Mouse (Mus musculus) myocyte (in vitro differentiated cells): ENCODE measurements around the gene Tbc1d16. TPM values are rescaled to one million over a fixed set of nuclear protein-coding genes. Genes with fewer than 3 reads are reported as not detected.

Source experiments
- H3K27me3 ChIP-seq: one replicate; pipeline ENCODE4 v1.6.1; 2011; ENCODE audit not compliant: control insufficient read depth, insufficient read depth, insufficient read length
- H3K36me3 ChIP-seq: one replicate; pipeline ENCODE4 v1.6.1; 2011; ENCODE audit not compliant: control insufficient read depth, insufficient read depth
- H3K4me2 ChIP-seq: one replicate; pipeline ENCODE4 v1.6.1; 2011; ENCODE audit warnings: low read depth, control low read depth
- H3K4me3 ChIP-seq: one replicate; pipeline ENCODE4 v1.5.1; 2011; ENCODE audit warnings: mild to moderate bottlenecking, control low read depth, moderate library complexity
- H3K79me2 ChIP-seq: one replicate; pipeline ENCODE4 v1.6.1; 2011; ENCODE audit not compliant: control insufficient read depth, insufficient read depth
- H3ac ChIP-seq: one replicate; pipeline ENCODE4 v1.6.1; 2011; ENCODE audit not compliant: control insufficient read depth, insufficient read length
- CEBPB ChIP-seq: IDR thresholded peaks from 2 replicates; pipeline ENCODE4 v1.6.1; 2011; ENCODE audit warnings: mild to moderate bottlenecking, moderate library complexity; ENCODE audit not compliant: poor library complexity, insufficient read depth, severe bottlenecking
- E2F4 ChIP-seq: IDR thresholded peaks from one replicate; pipeline ENCODE4 v1.6.1; 2011; ENCODE audit warnings: mild to moderate bottlenecking, control low read depth, moderate library complexity; ENCODE audit not compliant: insufficient read depth
- MAX ChIP-seq: IDR thresholded peaks from one replicate; pipeline ENCODE4 v1.6.1; 2011; ENCODE audit warnings: low read depth, mild to moderate bottlenecking, control low read depth
- MYOD1 ChIP-seq, 3 experiments: IDR thresholded peaks; one replicate each; pipeline ENCODE4 v1.6.1; 2011; ENCODE audit warnings: control low read depth in 2 of 3, low read depth in 2 of 3, mild to moderate bottlenecking in 2 of 3, moderate library complexity in 1 of 3; ENCODE audit not compliant: insufficient read length in 2 of 3, control insufficient read depth in 1 of 3
- MYOG ChIP-seq, 3 experiments: IDR thresholded peaks; one replicate each; pipeline ENCODE4 v1.6.1; 2011; ENCODE audit warnings: control low read depth in 2 of 3, low read depth in 2 of 3, mild to moderate bottlenecking in 2 of 3; ENCODE audit not compliant: insufficient read length in 2 of 3, control insufficient read depth in 1 of 3, insufficient read depth in 1 of 3
- POLR2A ChIP-seq: IDR thresholded peaks from one replicate; pipeline ENCODE4 v1.6.1; 2011; ENCODE audit warnings: low read depth, mild to moderate bottlenecking, control low read depth, moderate library complexity; ENCODE audit not compliant: insufficient read length
- POLR2AphosphoS2 ChIP-seq: IDR thresholded peaks from one replicate; pipeline ENCODE4 v1.6.1; 2011; ENCODE audit warnings: low read depth, control low read depth; ENCODE audit not compliant: insufficient read length
- REST ChIP-seq: IDR thresholded peaks from one replicate; pipeline ENCODE4 v1.6.1; 2011; ENCODE audit warnings: mild to moderate bottlenecking, control low read depth, moderate library complexity; ENCODE audit not compliant: insufficient read depth, insufficient read length
- SRF ChIP-seq: IDR thresholded peaks from one replicate; pipeline ENCODE4 v1.6.1; 2011; ENCODE audit warnings: low read depth; ENCODE audit not compliant: control insufficient read depth, insufficient read length
- TCF12 ChIP-seq: IDR thresholded peaks from one replicate; pipeline ENCODE4 v1.6.1; 2011; ENCODE audit warnings: mild to moderate bottlenecking, control low read depth; ENCODE audit not compliant: poor library complexity, insufficient read depth, severe bottlenecking
- TCF3 ChIP-seq: IDR thresholded peaks from one replicate; pipeline ENCODE4 v1.6.1; 2011; ENCODE audit warnings: low read depth, control low read depth; ENCODE audit not compliant: insufficient read length
- USF1 ChIP-seq: IDR thresholded peaks from one replicate; pipeline ENCODE4 v1.6.1; 2011; ENCODE audit warnings: low read depth, mild to moderate bottlenecking, control low read depth, moderate library complexity
- polyA plus RNA-seq: library from polyadenylated mRNA; unstranded; fragments of >200 nt; fragmentation: generic; extraction: Trizol; gene quantifications from one replicate; pipeline ENCODE4 v1.2.1, GENCODE M21; 2012; ENCODE audit warnings: missing spikeins

Tbc1d16 gene
- polyA plus RNA-seq, 1 experiment = 8.5 TPM

DNA sequence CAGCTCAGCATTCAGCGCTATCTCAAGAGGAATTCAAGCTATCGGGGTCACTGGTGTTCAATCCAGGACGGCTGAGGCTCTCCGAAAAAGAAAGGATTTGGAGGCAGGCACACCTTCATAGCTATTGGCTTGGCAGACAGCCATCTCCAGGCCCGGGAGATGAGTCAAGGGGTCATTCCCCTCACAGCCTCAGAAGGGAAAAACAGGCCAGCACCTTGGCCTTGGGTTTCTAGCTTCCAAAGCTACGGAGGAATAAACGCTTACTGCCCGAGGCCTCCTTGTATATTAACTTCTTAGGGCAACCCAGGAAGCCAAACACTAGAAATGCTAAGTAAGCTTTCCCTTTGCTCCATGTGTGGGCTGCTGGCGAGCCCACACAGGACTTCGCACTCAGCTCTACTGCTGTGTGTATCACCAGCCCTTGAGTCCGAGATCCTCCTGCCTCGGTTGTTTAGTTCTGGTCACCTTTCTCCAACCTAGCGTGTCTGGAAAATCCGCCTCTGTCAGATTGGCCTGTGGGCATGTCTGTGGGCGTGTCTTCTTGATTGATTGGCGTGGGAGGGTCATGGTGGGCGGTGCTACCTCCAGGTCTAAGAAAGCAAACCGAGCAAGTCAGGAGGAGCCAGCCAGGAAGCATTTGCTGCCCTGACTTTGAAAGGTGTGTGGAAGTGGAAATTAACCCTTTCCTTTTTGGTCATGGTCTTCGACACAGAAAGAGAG lies 15.0 kb downstream of the Tbc1d16 start:
- Histone ChIP-seq H3ac (no peak overlapping the region), H3K4me2 (no peak overlapping the region), H3K4me3 (no peak overlapping the region), H3K27me3 (no peaks in the 10 kb centered on the region), H3K36me3 (no peaks in the 10 kb centered on the region), H3K79me2 (no peaks in the 10 kb centered on the region)
- no peak for TF ChIP-seq TCF12
- no peak for TF ChIP-seq REST
- no peak for TF ChIP-seq MYOD1 (IDR thresholded peaks at IDR 0.05; ENCODE audit: control insufficient read depth in 1 of 3, insufficient read length in 2 of 3, low read depth in 2 of 3)
- no peak for TF ChIP-seq TCF3
- TF ChIP-seq POLR2AphosphoS2 = no peak
- no peak for TF ChIP-seq CEBPB
- no peak for TF ChIP-seq POLR2A
- TF ChIP-seq MAX = no peak
- no peak for TF ChIP-seq USF1
- no peak for TF ChIP-seq E2F4
- no peak for TF ChIP-seq MYOG (IDR thresholded peaks at IDR 0.05; ENCODE audit: control insufficient read depth in 1 of 3, insufficient read depth in 1 of 3, insufficient read length in 2 of 3, low read depth in 2 of 3)
- TF ChIP-seq SRF = no peak

DNA sequence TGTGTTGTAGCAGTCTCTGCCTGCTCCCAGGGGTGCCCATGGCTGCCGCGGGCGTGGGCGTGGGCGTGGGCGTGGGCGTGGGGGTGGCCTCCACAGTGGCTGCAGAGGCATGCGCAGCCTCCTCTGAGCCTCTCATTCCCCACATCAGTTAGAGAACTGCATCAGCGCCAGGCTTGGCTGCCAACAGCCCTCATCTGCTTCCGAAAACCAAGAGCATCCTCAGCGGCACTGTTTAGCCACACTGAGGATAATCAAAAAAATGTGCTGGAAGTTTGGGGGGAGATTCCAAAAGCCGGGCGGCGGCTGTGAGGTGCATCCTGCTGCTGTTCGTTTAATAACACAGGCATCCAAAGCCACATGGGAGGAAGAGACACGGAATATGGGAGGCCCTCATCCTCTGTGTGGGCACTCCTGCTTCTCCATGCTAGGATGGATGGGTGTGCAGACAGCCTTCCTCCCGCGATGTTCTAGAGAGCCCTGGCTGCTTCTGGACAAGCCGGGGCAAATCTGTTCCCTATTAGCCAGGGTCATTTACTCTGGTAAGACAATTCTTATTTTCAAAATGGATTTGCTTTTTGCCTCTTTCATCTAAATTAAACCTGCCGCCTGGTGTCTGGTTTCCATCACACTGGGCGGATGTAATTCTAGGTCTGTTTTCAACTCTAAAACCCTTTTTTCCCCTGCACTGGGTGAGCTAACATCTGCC lies 16.5 kb downstream of the Tbc1d16 start:
- Histone ChIP-seq H3ac (no peak overlapping the region), H3K4me3 (no peak overlapping the region), H3K27me3 (no peaks in the 10 kb centered on the region), H3K4me2 (no peak overlapping the region), H3K36me3 (no peaks in the 10 kb centered on the region), H3K79me2 (no peaks in the 10 kb centered on the region)
- TF ChIP-seq CEBPB (no peak), POLR2AphosphoS2 (no peak), MYOG (IDR thresholded peaks at IDR 0.05; ENCODE audit: control insufficient read depth in 1 of 3, insufficient read depth in 1 of 3, insufficient read length in 2 of 3, low read depth in 2 of 3) (no peak), E2F4 (no peak), USF1 (no peak), REST (no peak), SRF (no peak), TCF3 (no peak), MAX (no peak), MYOD1 (IDR thresholded peaks at IDR 0.05; ENCODE audit: control insufficient read depth in 1 of 3, insufficient read length in 2 of 3, low read depth in 2 of 3) (no peak), POLR2A (no peak), TCF12 (no peak)

DNA sequence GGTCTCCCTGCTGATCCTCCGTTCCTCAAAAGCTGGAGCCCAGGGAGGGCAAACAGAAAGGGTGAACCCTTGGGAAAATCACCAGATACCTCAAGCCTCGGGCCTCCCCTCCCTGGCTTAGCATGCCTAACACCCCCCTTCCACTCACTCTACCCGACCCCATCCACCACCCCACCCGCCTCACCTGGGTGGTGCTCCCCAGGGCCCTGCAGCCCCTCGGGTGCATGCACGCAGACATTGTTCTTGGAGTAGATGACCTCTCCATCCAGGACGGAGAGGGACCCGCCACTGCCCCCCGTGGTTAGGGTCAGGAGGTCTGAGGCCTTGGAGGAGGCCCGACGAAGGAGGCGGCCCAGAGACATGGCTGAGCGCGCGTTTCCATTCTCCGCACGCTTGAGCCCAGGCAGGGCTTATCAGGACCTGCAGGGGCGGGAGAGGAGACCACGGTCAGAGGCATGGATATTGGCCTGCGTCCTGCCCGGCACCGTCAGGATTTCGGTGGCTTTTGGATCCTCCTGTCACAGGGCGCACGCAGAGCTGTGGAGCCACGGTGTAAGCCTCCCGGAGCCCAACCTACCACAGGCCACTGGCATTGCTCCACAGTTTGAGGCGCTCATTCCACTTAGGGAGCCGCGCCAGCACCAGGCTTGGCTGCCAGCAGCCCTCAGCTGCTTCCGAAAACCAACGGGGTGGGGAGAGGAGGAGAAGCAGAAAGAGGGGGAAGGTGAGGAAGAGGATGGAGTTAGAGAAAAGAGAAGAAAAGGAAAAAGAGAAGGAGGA lies 17.8 kb downstream of the Tbc1d16 start:
- H3K4me2 ChIP-seq = peak overlapping the region; percentile 67
- no peak overlapping the region for H3K4me3 ChIP-seq
- H3K79me2 ChIP-seq = no peaks in the 10 kb centered on the region
- TF ChIP-seq POLR2AphosphoS2 (no peak), TCF3 (no peak), TCF12 (no peak), MYOG (IDR thresholded peaks at IDR 0.05; ENCODE audit: control insufficient read depth in 1 of 3, insufficient read depth in 1 of 3, insufficient read length in 2 of 3, low read depth in 2 of 3) (peak in 2 of 3 experiments; percentile 39 to 79), MYOD1 (IDR thresholded peaks at IDR 0.05; ENCODE audit: control insufficient read depth in 1 of 3, insufficient read length in 2 of 3, low read depth in 2 of 3) (peak in 2 of 3 experiments; percentile 41 to 47), E2F4 (no peak), MAX (no peak), SRF (no peak), REST (no peak), CEBPB (no peak), POLR2A (no peak), USF1 (no peak)
- no peak overlapping the region for H3ac ChIP-seq
- no peaks in the 10 kb centered on the region for H3K36me3 ChIP-seq
- H3K27me3 ChIP-seq = no peaks in the 10 kb centered on the region

- Histone ChIP-seq H3ac (no peak overlapping the region), H3K79me2 (no peaks in the 10 kb centered on the region), H3K4me2 (peak overlapping the region; percentile 67), H3K27me3 (no peaks in the 10 kb centered on the region), H3K36me3 (no peaks in the 10 kb centered on the region), H3K4me3 (no peak overlapping the region)
- no peak for TF ChIP-seq E2F4
- TF ChIP-seq MAX = peak; percentile 65
- TF ChIP-seq REST = no peak
- no peak for TF ChIP-seq POLR2AphosphoS2
- peak; percentile 67 for TF ChIP-seq TCF12
- TF ChIP-seq CEBPB = peak; percentile 81
- no peak for TF ChIP-seq POLR2A
- peak; percentile 71 to 96 (median 91) for TF ChIP-seq MYOD1 (IDR thresholded peaks at IDR 0.05; ENCODE audit: control insufficient read depth in 1 of 3, insufficient read length in 2 of 3, low read depth in 2 of 3)
- no peak for TF ChIP-seq SRF
- peak; percentile 28 for TF ChIP-seq USF1
- peak in 2 of 3 experiments; percentile 25 to 60 for TF ChIP-seq MYOG (IDR thresholded peaks at IDR 0.05; ENCODE audit: control insufficient read depth in 1 of 3, insufficient read depth in 1 of 3, insufficient read length in 2 of 3, low read depth in 2 of 3)
- no peak for TF ChIP-seq TCF3
These were observed 18.8 kb downstream of the Tbc1d16 start for GRCm38 (mm10) chr11:119209371-119210025.
